Mouse (Mus musculus) thymus, postnatal 0 days (tissue): ENCODE data around the gene Phykpl. TPM values are rescaled to one million over a fixed set of nuclear protein-coding genes. Genes with fewer than 3 reads are reported as not detected.

Source experiments
- DNase-seq: peaks from one replicate; pipeline ENCODE4 v3.0.0-alpha.2; 2015; ENCODE audit warnings: low spot score
- polyA plus RNA-seq: library from polyadenylated mRNA; unstranded; fragments of >200 nt; fragmentation: Nextera tagmentation; extraction: Ambion mirVana; gene quantifications from 2 replicates; pipeline ENCODE4 v1.2.1, GENCODE M21; 2015

The Phykpl gene
- 13.0 and 15.0 TPM in 2 replicates for polyA plus RNA-seq

DNA sequence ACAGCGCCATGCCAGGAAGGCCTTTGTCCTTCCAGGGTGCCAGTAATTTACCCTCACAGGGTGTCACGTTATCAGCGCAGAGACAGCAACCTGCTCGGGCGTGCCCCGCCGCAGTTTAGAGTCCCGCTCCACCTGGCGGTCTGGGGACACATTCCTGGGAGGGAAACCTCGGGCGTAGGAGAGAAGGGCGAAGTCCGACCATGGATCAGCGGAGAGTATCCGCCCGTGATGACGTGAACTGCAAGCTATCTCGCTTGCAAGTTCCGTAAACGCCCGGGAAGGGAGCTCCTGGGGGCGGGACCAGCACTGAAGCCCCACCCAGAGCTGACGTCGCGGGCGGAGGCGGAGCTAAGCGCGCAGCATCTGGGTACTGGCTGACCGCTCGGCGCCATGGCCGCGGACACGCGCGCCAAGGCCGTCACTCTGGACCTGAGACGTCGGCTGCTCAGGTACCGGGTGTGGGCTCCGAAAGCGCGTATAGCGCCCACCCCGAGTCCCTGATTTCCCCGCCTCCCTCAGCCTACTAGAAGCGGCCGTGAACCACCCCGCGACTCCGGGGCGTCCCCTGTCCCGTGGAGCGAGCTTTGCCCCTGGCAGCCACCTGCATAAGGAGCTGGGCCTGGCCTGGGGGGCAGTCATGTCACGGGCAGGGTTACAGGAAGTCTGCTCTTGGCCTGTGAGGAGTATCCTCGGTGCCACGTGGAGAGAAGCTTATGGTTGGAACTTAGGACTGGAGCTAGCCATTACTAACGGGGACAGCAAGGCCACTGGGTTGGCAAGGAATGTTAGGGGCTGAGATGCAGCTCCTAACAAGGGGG lies at the start of gene Phykpl:
Gene Phykpl, plus strand, starts transcription at position 327 of the 818 bp plus-strand sequence.
- peak; percentile 95 for DNase-seq

DNA sequence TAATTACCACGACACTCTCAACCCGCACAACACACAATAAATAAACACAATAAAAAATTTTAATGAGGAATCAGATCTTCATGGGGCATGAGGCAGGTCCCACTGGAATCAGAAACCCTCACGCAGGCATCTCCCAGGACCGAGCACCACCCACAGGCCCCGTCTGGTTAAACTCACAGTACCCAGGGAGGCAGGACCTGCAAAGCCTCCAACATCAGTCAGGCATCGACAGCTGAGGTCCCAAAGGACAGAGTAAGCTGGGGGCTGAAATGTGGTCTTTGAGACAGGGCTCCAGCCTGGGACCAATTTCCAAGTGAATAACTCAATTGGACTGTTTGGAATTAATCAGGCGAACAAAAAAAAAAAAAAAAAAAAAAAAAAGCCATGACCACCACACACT lies 46.2 kb upstream of the Phykpl start:
- DNase-seq: no peak

DNA sequence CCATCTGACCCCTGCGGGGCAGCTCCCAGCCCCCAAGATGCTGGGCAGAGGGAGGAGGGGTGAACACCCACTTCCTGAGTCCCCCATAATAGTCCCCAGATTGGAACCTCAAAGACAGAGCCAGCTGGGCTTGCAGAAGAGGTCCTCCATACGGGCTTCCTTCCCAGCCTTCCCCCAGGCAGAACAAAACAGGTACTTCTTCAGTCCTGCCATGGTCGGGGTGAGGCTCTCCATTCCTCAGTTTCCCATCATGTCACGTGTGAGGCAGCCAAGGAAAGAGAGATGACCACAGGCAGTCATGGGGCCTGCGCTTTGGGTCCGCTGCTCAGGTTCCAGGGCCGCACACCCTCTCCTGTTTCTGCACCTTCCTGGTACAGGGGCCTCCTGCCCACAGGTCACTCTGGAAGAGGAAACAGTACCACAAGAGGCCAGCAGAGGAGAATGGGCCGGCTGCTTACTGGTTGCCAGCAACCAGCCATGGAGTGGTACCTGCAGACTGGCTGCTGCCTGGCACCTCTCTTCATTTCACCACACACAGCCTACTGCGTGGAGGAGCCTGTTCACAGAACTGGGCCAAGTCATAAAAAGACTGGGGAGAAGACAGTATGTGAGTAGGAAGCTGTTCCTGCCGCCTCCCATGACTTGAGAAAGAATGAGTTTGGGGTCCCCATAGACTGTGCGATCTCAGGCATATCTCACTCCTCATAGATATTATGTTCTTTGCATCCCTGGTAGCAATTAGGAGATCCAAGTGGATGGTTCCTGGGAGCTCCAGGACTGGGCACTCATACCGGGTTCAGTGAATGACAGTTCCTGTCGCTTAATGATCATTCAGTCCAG lies 45.4 kb upstream of the Phykpl start:
- DNase-seq: peak; percentile 15

DNA sequence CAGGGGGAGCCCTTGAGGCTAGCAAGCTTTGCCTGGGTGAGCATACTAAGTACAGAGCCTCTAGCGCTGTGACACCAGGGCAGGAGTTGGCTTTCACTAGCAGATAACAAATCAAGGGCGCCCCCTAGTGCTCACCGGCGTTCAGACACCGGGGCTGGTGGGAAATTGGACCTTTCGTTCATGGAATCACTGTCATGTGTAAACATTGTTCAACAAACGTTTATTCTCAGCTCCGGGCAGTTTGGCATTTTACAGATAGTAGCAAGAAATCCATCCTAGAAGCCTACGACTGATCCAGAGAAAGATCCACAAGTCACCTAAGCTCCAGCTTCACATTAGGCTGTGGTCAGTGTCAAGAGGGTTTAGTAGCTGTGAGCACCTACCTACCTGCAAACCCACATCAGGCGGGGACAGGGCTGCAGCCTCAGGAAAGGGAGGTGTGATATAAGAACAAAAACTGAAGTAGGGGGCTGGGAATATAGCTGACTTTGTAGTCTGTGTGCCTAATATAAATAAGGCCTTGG lies 44.7 kb upstream of the Phykpl start:
- peak; percentile 96 for DNase-seq

DNA sequence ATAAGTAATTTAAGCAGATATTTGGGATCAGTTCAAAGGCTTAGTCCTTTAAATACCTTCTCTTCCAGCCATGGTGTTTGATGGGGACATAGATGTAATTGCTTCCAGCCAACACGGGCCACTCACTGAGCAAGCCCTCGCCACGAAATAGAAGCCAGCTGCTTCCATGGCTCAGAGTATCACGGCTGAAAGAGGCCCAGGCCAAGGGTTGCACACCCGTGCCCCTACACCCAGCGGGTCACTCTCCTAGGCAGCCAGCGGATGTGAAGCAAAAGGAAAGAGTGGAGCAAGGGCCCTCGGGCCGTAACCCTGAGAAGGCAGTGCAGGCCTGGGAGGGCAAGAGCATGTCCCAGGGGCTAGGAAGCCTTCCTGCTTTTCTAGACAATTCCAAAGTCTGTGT lies 42.1 kb upstream of the Phykpl start:
- DNase-seq: no peak

DNA sequence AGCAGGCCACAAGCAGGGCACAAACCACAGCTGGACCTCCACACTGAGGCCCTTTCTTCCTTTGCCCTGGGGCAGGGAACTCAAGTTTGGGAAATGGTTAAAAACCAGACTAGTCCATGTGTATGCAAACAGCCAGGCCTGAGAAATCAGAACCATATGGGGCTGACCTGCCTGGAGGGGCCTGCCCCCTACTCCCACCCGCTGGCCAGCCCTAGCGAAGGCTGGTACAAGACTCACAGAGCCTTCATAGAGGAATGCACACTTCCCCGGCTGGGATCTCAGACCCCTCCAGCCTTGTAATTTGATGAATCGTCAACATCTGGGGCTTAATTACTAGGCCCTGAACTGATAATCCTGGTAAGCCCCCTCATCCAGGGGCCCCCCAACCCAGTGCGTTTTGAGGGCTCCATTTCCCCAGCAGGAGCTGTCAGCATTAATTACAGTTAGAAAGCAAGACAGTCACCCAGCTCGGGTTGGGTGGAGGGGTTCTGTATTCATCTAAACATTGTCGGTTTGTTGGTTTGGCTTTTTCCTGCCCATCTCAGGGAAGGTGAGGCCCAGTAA lies 41.0 kb upstream of the Phykpl start:
- DNase-seq: no peak

DNA sequence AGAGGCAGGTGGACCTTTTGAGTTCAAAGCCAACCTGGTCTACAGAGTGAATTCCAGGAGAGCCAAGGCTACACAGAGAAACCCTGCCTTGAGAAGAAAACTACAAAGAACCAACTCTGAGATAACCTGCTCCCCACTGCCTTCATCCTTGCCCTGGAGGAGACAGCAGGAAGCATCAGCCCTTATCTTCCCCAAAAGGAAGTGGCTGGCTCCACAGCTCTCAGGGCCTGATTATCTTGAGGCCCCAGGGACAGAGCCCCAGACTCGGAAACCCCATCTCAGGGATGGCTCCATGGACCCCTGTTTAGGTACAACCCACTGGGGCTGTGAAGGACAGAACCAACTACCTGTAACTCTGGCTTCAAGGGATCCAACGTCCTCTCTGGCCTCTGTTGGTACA lies 40.1 kb upstream of the Phykpl start:
- no peak for DNase-seq

DNA sequence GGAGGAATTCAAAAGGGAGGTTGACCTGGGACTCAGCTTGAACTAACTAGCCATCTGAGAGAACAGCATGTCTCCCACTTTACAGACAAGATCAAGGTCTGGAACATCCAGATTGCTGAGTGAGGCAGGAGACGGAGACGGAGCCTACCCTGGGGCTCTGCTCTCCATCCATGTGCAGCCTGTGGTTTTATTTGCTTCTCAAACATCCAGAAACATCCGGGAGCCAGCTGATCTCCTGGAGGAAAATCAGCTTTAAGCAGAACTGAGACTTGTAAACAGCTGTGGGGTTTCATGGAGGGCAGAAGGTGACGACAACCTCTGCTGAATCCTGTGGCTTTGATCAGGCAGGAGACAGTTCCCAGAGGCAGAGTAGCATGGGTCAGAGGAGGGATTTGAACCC lies 38.7 kb upstream of the Phykpl start:
- DNase-seq: no peak

DNA sequence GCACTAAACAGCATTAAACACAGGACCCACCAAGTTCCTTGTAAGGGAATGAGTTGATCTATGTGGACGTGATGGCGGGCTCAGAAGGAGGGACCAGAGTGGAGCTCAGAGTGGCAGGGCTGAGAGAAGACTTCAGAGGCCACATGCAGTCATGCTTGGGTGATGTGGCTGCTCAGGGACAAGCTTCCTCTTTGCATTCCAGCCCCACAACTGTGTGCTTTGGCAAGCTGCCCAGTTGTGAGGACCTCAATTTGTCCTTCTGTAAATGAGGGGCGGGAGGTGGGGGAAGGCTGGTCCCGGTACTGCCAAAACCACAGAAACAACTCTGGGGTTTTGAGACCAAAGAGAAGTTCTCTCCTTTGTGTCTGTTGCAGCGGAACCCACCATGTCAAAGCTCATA lies 33.3 kb upstream of the Phykpl start:
- no peak for DNase-seq

DNA sequence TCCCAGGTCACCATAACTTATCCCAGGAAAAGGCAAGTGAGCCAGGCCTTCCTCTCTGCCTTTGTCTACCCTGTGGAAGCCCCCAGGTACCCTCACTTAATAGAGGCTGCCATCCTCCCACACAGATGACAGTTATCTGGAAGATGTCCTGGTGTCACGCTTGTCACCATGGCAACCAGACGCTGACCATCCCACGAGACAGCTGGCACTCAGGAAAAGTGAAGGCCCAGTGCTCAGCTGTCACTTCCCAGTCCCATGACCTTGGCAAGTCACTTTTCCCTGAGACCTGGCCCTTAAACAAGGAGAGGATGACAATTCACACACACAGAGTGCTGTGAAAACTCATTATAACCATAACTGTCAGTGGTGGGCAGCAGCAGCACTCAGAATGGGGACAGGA lies 32.5 kb upstream of the Phykpl start:
- no peak for DNase-seq

DNA sequence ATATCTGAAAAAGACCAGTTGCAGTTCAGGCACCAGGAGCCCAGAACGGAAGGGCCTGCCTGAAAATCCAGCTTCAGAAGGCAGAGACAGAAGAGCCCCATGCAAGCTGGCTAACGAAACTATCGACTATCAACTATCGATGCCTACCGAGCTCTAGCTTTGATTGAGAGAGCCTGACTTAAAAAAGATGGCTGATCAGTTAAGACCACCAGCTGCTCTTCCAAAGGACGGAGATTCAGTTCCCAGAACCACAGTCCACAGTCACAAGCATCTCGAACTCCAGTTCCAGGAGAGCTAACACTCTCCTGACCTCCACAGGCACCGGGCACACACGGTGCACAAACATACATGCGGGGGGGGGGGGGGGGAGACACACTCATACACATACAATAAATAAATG lies 30.0 kb upstream of the Phykpl start:
- no peak for DNase-seq

DNA sequence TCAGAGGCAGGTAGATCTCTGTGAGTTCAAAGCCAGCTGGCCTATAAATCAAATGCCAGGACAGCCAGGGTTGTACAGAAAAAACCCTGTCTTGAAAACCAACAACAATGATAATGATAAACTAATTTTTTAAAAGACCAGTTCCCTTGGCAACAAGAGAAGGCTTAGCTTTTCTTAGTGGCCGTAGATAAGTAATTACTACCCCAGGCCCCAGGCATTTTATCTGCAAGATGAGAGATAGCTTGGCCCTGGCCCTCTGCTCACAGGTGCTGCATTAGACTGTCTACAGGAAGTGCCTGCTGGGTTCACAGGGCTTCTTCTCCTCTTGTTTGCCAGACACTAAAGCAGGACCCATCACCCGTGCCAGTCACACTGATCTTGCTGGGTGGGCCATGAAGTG lies 29.5 kb upstream of the Phykpl start:
- DNase-seq: no peak

DNA sequence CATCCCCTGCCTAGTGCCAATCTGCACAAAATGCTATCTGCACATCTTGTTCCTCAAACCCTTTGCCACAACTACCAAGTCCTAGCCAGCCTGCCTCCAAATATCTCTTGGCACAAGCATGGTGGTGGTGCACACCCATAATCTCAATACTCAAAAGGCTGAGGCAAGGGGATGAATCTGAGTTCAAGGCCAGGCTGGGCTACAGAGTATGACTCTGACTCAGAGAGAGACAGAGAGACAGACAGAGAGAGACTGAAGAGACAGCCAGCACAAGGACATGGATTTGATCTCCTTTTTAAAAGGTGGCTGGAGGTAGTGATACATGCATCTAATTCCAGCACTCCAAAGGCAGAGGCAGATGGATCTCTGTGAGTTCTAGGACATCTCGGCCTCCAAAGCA lies 21.3 kb upstream of the Phykpl start:
- no peak for DNase-seq

DNA sequence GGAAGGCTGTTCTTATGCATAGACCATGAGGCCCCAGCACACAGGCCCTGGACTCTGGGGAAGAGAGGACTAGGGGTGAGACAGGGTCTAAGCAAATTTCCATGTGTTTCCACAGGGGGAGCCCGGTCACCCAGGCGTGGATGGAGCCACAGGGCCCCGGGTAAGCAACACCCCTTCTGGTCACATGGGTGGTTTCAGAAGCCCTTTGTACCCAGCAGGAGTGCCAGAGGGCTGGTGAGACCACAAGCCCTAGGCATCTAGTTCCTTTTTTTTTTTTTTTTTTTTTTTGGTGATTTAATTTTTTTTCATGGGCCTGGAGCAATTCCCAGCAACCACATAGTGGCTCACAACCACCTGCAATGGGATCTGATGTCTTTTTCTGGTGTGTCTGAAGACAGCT lies 19.5 kb upstream of the Phykpl start:
- DNase-seq: no peak

DNA sequence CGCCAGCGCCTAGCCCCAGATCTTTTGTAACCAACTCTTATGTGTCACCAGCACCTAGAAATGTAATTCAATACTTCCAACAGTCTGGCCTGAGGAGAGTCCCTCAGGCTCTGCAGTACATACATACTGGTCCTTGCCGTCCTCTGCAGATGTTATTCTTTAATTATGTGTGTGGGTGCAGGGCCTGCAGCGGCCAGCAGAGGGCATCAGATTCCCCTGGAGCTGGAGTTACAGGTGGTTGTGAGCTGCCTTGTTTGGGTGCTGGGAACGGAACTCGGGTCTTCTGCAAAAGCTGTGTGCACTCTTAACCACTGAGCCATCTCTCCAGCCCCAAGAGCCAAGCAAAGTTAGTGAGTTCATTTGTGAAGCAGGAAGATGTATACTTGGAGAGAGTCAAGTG lies 18.6 kb upstream of the Phykpl start:
- DNase-seq: no peak

DNA sequence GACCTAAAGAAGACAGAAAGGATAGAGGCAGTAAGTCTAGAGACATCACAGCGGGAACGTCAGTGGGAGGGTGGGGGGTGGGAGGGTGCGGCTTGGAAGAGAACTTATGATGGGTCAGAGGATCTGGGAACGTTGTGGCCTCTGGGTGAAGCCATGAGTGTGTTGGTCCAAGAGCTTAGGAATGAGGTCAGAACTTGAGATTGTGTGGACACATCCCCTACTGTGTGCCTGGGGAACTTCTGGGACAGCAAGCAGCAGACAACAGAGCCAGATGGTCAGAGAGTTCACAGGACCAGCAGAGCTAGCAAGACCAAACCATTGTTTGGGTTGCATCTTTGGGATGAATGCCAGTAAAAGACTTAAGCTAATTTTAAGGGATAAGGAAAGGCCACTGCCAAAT lies 15.8 kb upstream of the Phykpl start:
- no peak for DNase-seq

DNA sequence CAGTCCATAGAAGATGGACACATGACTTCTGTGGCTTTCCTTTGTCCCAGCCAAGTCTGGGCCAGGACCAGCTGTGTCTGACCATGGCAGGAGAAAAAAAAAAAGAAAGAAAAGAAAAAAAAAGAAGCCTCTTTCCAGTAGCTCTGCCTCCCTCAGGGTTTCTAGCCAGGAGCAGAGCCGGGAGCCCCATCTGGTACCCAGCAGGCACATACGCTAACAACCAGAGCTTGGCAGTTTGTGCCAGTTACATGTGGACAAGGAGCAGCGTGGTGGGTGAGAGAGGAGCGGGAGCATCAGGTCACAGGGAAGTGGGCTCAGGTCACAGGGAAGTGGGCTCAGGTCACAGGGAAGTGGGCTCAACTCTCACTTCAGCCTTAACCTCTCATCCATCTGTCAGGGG lies 8.1 kb upstream of the Phykpl start:
- no peak for DNase-seq

DNA sequence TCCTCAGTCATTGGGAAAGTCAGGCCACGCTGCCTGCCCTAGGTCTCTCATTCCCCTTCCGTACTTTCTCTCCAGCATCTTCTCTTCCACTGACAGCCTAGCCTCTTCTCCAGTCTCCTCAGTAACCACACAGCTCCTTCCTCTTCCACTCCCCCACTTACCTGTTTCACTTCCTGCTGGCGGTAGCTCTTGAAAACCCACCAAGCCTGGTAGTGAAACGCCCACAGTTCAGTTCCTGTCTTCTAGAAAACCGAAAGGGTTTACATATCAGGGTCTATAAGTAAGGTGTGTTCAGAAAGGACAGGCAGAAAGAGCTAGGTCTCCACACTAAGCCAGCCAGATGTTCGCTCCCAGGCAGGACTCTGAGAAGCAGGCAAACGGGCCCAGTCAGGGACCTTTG lies 7.0 kb upstream of the Phykpl start:
- DNase-seq: peak; percentile 67

DNA sequence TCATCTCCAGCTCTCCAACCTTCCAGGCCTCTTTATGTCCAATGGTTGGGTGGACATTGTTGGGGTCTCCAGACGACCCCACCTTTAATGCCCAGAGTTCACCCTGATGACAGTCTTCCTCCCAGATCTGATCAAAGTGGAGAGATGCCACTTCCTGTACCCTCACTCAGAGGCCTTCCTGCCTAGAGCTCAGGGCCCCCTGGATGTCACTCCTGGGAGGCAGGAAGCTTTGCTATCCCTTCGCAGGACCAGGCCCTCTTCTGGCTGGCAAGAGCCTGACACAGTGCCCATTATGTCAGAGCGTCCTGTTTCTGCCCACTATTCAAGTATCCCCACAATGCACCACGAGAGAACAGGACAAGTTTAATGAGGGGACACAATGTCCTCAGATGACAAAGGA lies 5.5 kb upstream of the Phykpl start:
- DNase-seq: peak; percentile 56

DNA sequence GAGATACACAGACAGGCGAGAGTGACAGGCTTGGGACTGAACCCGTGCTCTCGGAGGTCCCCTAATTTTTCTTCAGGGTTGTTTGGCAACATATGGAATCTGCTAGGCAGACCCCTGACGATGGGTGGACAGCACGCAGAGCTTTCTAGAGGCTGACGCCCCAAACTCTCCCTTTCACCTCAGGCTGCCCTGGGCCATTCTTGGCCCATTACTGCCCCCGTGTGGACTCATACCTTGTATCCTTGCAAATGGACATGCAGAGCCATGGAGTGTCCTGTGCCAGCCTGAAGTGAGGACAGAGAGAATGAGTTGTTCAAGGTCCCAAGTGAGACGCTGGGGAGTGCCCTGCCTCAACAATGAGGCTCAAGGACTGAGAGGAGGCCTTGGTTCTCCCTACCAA lies 1.8 kb upstream of the Phykpl start:
- peak; percentile 55 for DNase-seq

DNA sequence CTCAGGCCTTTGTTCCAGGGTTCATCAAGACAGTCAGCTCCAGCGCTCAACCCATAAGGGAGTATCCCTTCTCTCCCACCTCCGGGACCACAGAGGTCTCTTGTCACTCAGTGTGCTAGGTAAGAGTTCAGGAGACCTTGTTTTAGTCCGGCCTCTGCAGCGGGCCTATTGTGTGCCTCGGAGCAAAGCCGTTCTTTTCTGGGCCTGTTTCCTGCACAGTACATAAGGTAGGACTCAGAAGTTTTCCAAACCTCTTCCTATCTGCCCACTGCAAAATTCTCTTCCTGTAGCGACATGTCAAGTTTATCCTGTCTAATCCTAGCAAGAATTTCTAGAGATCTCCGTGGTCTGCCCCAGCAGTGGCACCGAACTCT lies 513 bp upstream of the Phykpl start:
- DNase-seq: no peak

DNA sequence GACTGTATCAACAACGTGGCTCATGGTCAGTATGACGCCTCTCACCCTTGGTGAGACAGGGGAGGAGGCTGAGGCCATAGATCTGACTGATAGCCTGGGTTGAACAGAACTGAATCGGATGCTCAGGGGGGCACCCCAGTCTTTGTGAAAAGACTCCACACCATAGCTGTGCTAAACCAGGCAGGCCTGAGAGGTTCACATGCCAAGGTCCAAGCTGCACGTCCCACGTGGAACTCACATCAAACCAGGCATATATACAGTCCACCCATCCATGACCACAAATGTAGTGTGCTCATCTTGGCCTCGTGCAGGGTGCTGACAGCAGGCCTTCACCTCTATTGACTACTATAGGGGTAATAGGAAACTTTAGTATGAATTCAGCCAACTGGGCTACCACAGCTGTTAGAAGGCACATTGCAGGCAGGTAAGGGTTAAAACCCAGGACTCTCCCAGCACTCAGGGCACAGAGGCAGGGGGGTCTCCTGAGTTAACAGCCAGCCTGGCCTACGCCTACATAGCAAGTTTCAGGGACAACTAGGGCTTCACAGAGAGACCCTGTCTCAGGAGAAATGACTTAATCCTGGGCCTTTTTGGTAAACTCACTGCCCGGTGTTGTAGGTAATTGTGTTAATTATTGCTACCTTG lies 1.2 kb downstream of the Phykpl start:
- DNase-seq: no peak
